12 mouse cellular contexts compared by ENCODE assay signal in genomic region chr11:33800436-33801088, GRCm38 (mm10).
DNase-seq lines count a peak whose midpoint lies in the region; ATAC-seq and TF ChIP-seq lines count a peak whose summit lies in the region.
"Had no signal": no experiment of that assay in that cellular context is flagged by ENCODE, and none has a peak within 500 bp of the region (broad histone marks: within the 10 kb centered on the region; RNA-seq: fewer than 3 reads in every experiment).

No protein-coding gene starts in this region.

- 68% methylated on average over 10 of the region's 10 CpGs for WGBS in heart, embryonic 10.5 days
- 32% methylated on average over 10 of the region's 10 CpGs for WGBS in lung, embryonic 15.5 days
- WGBS in hindbrain, embryonic 16.5 days: 65% methylated on average over 10 of the region's 10 CpGs

- H3K9me3 ChIP-seq in heart, embryonic 10.5 days: no peaks in the 10 kb centered on the region
- no peaks in the 10 kb centered on the region for H3K9me3 ChIP-seq in lung, embryonic 15.5 days
- no peaks in the 10 kb centered on the region for H3K9me3 ChIP-seq in hindbrain, embryonic 16.5 days (ENCODE audit: control insufficient read depth, low read length)
- H3K9me3 ChIP-seq: forebrain, embryonic 13.5 days; heart, embryonic 13.5 days; limb, embryonic 12.5 days; midbrain, embryonic 13.5 days had no signal

- no peak overlapping the region for H3K9ac ChIP-seq in lung, embryonic 15.5 days
- no peak overlapping the region for H3K9ac ChIP-seq in hindbrain, embryonic 16.5 days (ENCODE audit: low read depth, low read length)
- H3K9ac ChIP-seq: forebrain, embryonic 13.5 days; heart, embryonic 13.5 days; limb, embryonic 12.5 days; midbrain, embryonic 13.5 days had no signal

- H3K27me3 ChIP-seq in heart, embryonic 10.5 days (ENCODE audit: insufficient read depth, poor library complexity, severe bottlenecking): no peaks in the 10 kb centered on the region
- H3K27me3 ChIP-seq in lung, embryonic 15.5 days: peaks cover 6% of the 10 kb centered on the region; the same call in 1 of the 2 replicates
- no peaks in the 10 kb centered on the region for H3K27me3 ChIP-seq in myocyte (ENCODE audit: control insufficient read depth, insufficient read depth, insufficient read length)
- H3K27me3 ChIP-seq in hindbrain, embryonic 16.5 days (replicated peaks; ENCODE audit: control insufficient read depth, insufficient read depth, low read length): no peaks in the 10 kb centered on the region
- H3K27me3 ChIP-seq: forebrain, embryonic 13.5 days; heart, embryonic 13.5 days; limb, embryonic 12.5 days; midbrain, embryonic 13.5 days had no signal

- H3K36me3 ChIP-seq in heart, embryonic 10.5 days: no peaks in the 10 kb centered on the region
- no peaks in the 10 kb centered on the region for H3K36me3 ChIP-seq in lung, embryonic 15.5 days
- H3K36me3 ChIP-seq in myocyte (ENCODE audit: control insufficient read depth, insufficient read depth): no peaks in the 10 kb centered on the region
- no peaks in the 10 kb centered on the region for H3K36me3 ChIP-seq in hindbrain, embryonic 16.5 days (ENCODE audit: control insufficient read depth, insufficient read depth, low read length)
- H3K36me3 ChIP-seq: heart, embryonic 13.5 days; limb, embryonic 12.5 days; midbrain, embryonic 13.5 days had no signal

- TF ChIP-seq POLR2A in myocyte (IDR thresholded peaks at IDR 0.05; ENCODE audit: insufficient read length, low read depth): no peak

- H3K4me3 ChIP-seq in heart, embryonic 10.5 days: no peak overlapping the region
- no peak overlapping the region for H3K4me3 ChIP-seq in lung, embryonic 15.5 days
- H3K4me3 ChIP-seq in myocyte: no peak overlapping the region
- no peak overlapping the region for H3K4me3 ChIP-seq in hindbrain, embryonic 16.5 days (ENCODE audit: low read length)
- H3K4me3 ChIP-seq: forebrain, embryonic 13.5 days; heart, embryonic 13.5 days; limb, embryonic 12.5 days; midbrain, embryonic 13.5 days had no signal

- H3K27ac ChIP-seq in heart, embryonic 10.5 days: no peak overlapping the region
- H3K27ac ChIP-seq in lung, embryonic 15.5 days: no peak overlapping the region
- no peak overlapping the region for H3K27ac ChIP-seq in hindbrain, embryonic 16.5 days (ENCODE audit: low read depth, low read length)
- H3K27ac ChIP-seq: forebrain, embryonic 13.5 days; heart, embryonic 13.5 days; limb, embryonic 12.5 days; midbrain, embryonic 13.5 days had no signal

- intact Hi-C loops in heart, postnatal 25 days (cut with DNase I): no loop called here

- no peak overlapping the region for H3ac ChIP-seq in myocyte (ENCODE audit: control insufficient read depth, insufficient read length)

- no peaks in the 10 kb centered on the region for H3K79me2 ChIP-seq in myocyte (ENCODE audit: control insufficient read depth, insufficient read depth)

- no peaks in the 10 kb centered on the region; the same call in 1 of the 2 replicates for H3K4me1 ChIP-seq in heart, embryonic 10.5 days
- peaks cover 11% of the 10 kb centered on the region for H3K4me1 ChIP-seq in lung, embryonic 15.5 days
- peaks cover 6% of the 10 kb centered on the region; the same call in 1 of the 2 replicates for H3K4me1 ChIP-seq in hindbrain, embryonic 16.5 days (ENCODE audit: control insufficient read depth, insufficient read depth, low read depth, low read length)
- H3K4me1 ChIP-seq: heart, embryonic 13.5 days had no signal

- ATAC-seq in lung, embryonic 15.5 days (ENCODE audit: borderline replicate concordance, extremely low read depth, low FRiP score, low TSS enrichment): 0 out of 2 replicates have a peak, but pooled peaks have one; percentile 38
- ATAC-seq in hindbrain, embryonic 16.5 days: no peak
- ATAC-seq in erythroblast, adult 5-6 weeks (replicated peaks; ENCODE audit: low FRiP score, poor library complexity, severe bottlenecking): no peak

- no peak overlapping the region for H3K4me2 ChIP-seq in lung, embryonic 15.5 days
- no peak overlapping the region for H3K4me2 ChIP-seq in myocyte (ENCODE audit: low read depth)
- no peak overlapping the region for H3K4me2 ChIP-seq in hindbrain, embryonic 16.5 days (ENCODE audit: low read length)
- H3K4me2 ChIP-seq: forebrain, embryonic 13.5 days; heart, embryonic 13.5 days; limb, embryonic 12.5 days; midbrain, embryonic 13.5 days had no signal

- DNase-seq in heart, adult 18-20 months: peak; percentile 42 to 47
- no peak for DNase-seq in heart, embryonic 10.5 days (ENCODE audit: low spot score)
- no peak for DNase-seq in lung, postnatal 14 days
- DNase-seq in heart, postnatal 25 days (ENCODE audit: low spot score): peak; percentile 7

TF ChIP-seq in myocyte, 11 proteins besides CTCF, POLR2A, EP300 and RAD21:
- TF ChIP-seq E2F4 (IDR thresholded peaks at IDR 0.05; ENCODE audit: insufficient read depth) (no peak), CEBPB (IDR thresholded peaks at IDR 0.05; ENCODE audit: insufficient read depth, poor library complexity, severe bottlenecking) (0 out of 2 replicates have a peak, but pooled peaks have one; percentile 46)

Comparison
In these comparisons a context has a peak if more than half of its experiments do, and no peak if none do; other contexts are left out.
1. DNase-seq: peak in heart, adult 18-20 months (2 of 2) and heart, postnatal 25 days (single experiment); none in heart, embryonic 10.5 days (single experiment) and lung, postnatal 14 days (single experiment).